Mouse (Mus musculus): Measurements from ENCODE around the gene Csnk1e. TPM values are rescaled to one million over a fixed set of nuclear protein-coding genes. Genes with fewer than 3 reads are reported as not detected.

Gene Csnk1e
- polyA plus RNA-seq, 1 experiment from 2014 or later = 182 TPM

- Histone ChIP-seq H3K4me1 (ENCODE audit: control insufficient read depth, insufficient read depth, low read length) (no peaks in the 10 kb centered on the region), H3K27ac (ENCODE audit: low read depth, low read length) (no peak overlapping the region), H3K27me3 (ENCODE audit: control insufficient read depth, insufficient read depth, low read length) (no peaks in the 10 kb centered on the region), H3K9me3 (ENCODE audit: control insufficient read depth, low read length) (no peaks in the 10 kb centered on the region), H3K4me2 (no peak overlapping the region), H3K9ac (ENCODE audit: low read length) (no peak overlapping the region), H3K4me3 (ENCODE audit: low read depth, low read length) (no peak overlapping the region), H3K36me3 (ENCODE audit: control insufficient read depth, insufficient read depth, low read length) (no peaks in the 10 kb centered on the region)
- ATAC-seq (ENCODE audit: low FRiP score) (no peak), DNase-seq (ENCODE audit: low spot score, missing footprints) (no peak)
- WGBS = 83% methylated on average over 3 of the region's 3 CpGs
These were observed 7.3 kb downstream of the Csnk1e start for GRCm38 (mm10) chr15:79448041-79448440.

GRCm38 (mm10) chr15:79445786-79446654, 9.3 kb downstream of the Csnk1e start:
- DNase-seq (ENCODE audit: low spot score, missing footprints) (no peak), ATAC-seq (ENCODE audit: low FRiP score) (no peak)
- Histone ChIP-seq H3K9ac (ENCODE audit: low read length) (no peak overlapping the region), H3K27ac (ENCODE audit: low read depth, low read length) (no peak overlapping the region), H3K27me3 (ENCODE audit: control insufficient read depth, insufficient read depth, low read length) (no peaks in the 10 kb centered on the region), H3K9me3 (ENCODE audit: control insufficient read depth, low read length) (no peaks in the 10 kb centered on the region), H3K36me3 (ENCODE audit: control insufficient read depth, insufficient read depth, low read length) (no peaks in the 10 kb centered on the region), H3K4me2 (no peak overlapping the region), H3K4me1 (ENCODE audit: control insufficient read depth, insufficient read depth, low read length) (peaks cover 6% of the 10 kb centered on the region), H3K4me3 (ENCODE audit: low read depth, low read length) (no peak overlapping the region)
- 88% methylated on average over 8 of the region's 8 CpGs for WGBS

GRCm38 (mm10) chr15:79443856-79444410, 11.4 kb downstream of the Csnk1e start:
- WGBS = 58% methylated on average over 7 of the region's 7 CpGs
- Histone ChIP-seq H3K9ac (ENCODE audit: low read length) (no peak overlapping the region), H3K27me3 (ENCODE audit: control insufficient read depth, insufficient read depth, low read length) (no peaks in the 10 kb centered on the region), H3K9me3 (ENCODE audit: control insufficient read depth, low read length) (no peaks in the 10 kb centered on the region), H3K36me3 (ENCODE audit: control insufficient read depth, insufficient read depth, low read length) (no peaks in the 10 kb centered on the region), H3K4me1 (ENCODE audit: control insufficient read depth, insufficient read depth, low read length) (peaks cover 25% of the 10 kb centered on the region), H3K27ac (ENCODE audit: low read depth, low read length) (no peak overlapping the region), H3K4me2 (no peak overlapping the region), H3K4me3 (ENCODE audit: low read depth, low read length) (no peak overlapping the region)
- no peak for ATAC-seq (ENCODE audit: low FRiP score)
- DNase-seq (ENCODE audit: low spot score, missing footprints) = no peak

GRCm38 (mm10) chr15:79442961-79443518, 12.3 kb downstream of the Csnk1e start:
- H3K9me3 ChIP-seq (ENCODE audit: control insufficient read depth, low read length) = no peaks in the 10 kb centered on the region
- peaks cover 2% of the 10 kb centered on the region; the same call in 1 of the 2 replicates for H3K36me3 ChIP-seq (ENCODE audit: control insufficient read depth, insufficient read depth, low read length)
- peaks cover 34% of the 10 kb centered on the region for H3K4me1 ChIP-seq (ENCODE audit: control insufficient read depth, insufficient read depth, low read length)
- no peak overlapping the region for H3K4me2 ChIP-seq
- peak overlapping the region; percentile 100; the same call in 1 of the 2 replicates for H3K9ac ChIP-seq (ENCODE audit: low read length)
- 0 out of 2 replicates have a peak overlapping the region, but pooled peaks have one; percentile 95 for H3K27ac ChIP-seq (ENCODE audit: low read depth, low read length)
- DNase-seq (ENCODE audit: low spot score, missing footprints) = no peak
- H3K4me3 ChIP-seq (ENCODE audit: low read depth, low read length) = no peak overlapping the region
- ATAC-seq (ENCODE audit: low FRiP score) = no peak
- 79% methylated on average over 9 of the region's 9 CpGs for WGBS
- H3K27me3 ChIP-seq (ENCODE audit: control insufficient read depth, insufficient read depth, low read length) = no peaks in the 10 kb centered on the region

- H3K4me1 ChIP-seq (ENCODE audit: control insufficient read depth, insufficient read depth, low read length) = peaks cover 39% of the 10 kb centered on the region
- H3K27me3 ChIP-seq (ENCODE audit: control insufficient read depth, insufficient read depth, low read length) = no peaks in the 10 kb centered on the region
- H3K9me3 ChIP-seq (ENCODE audit: control insufficient read depth, low read length) = no peaks in the 10 kb centered on the region
- H3K9ac ChIP-seq (ENCODE audit: low read length) = peak overlapping the region; percentile 100
- 2% methylated on average over 6 of the region's 6 CpGs for WGBS
- ATAC-seq (ENCODE audit: low FRiP score) (peak; percentile 47), DNase-seq (ENCODE audit: low spot score, missing footprints) (no peak)
- H3K4me3 ChIP-seq (ENCODE audit: low read depth, low read length) = peak overlapping the region; percentile 95
- peak overlapping the region; percentile 95 for H3K27ac ChIP-seq (ENCODE audit: low read depth, low read length)
- H3K4me2 ChIP-seq = peak overlapping the region; percentile 98
- peaks cover 10% of the 10 kb centered on the region; the same call in 1 of the 2 replicates for H3K36me3 ChIP-seq (ENCODE audit: control insufficient read depth, insufficient read depth, low read length)
These were observed 13.1 kb downstream of the Csnk1e start for GRCm38 (mm10) chr15:79442257-79442611.

- Histone ChIP-seq H3K9ac (ENCODE audit: low read length) (peak overlapping the region; percentile 100), H3K9me3 (ENCODE audit: control insufficient read depth, low read length) (no peaks in the 10 kb centered on the region), H3K36me3 (ENCODE audit: control insufficient read depth, insufficient read depth, low read length) (peaks cover 10% of the 10 kb centered on the region; the same call in 1 of the 2 replicates), H3K27ac (ENCODE audit: low read depth, low read length) (peak overlapping the region; percentile 95), H3K27me3 (ENCODE audit: control insufficient read depth, insufficient read depth, low read length) (no peaks in the 10 kb centered on the region), H3K4me1 (ENCODE audit: control insufficient read depth, insufficient read depth, low read length) (peaks cover 43% of the 10 kb centered on the region), H3K4me2 (peak overlapping the region; percentile 98), H3K4me3 (ENCODE audit: low read depth, low read length) (peak overlapping the region; percentile 95)
- ATAC-seq (ENCODE audit: low FRiP score) = peak; percentile 80
- DNase-seq (ENCODE audit: low spot score, missing footprints) = peak; percentile 97
- WGBS = under 1% methylated on average over 75 of the region's 107 CpGs
These were observed 13.8 kb downstream of the Csnk1e start for GRCm38 (mm10) chr15:79441331-79442256.

GRCm38 (mm10) chr15:79440651-79441330, 14.6 kb downstream of the Csnk1e start:
- WGBS = 26% methylated on average over 11 of the region's 11 CpGs
- ATAC-seq (ENCODE audit: low FRiP score) (peak; percentile 51), DNase-seq (ENCODE audit: low spot score, missing footprints) (no peak)
- Histone ChIP-seq H3K9me3 (ENCODE audit: control insufficient read depth, low read length) (no peaks in the 10 kb centered on the region), H3K27me3 (ENCODE audit: control insufficient read depth, insufficient read depth, low read length) (no peaks in the 10 kb centered on the region), H3K27ac (ENCODE audit: low read depth, low read length) (peak overlapping the region; percentile 95), H3K9ac (ENCODE audit: low read length) (peak overlapping the region; percentile 100), H3K36me3 (ENCODE audit: control insufficient read depth, insufficient read depth, low read length) (peaks cover 11% of the 10 kb centered on the region), H3K4me1 (ENCODE audit: control insufficient read depth, insufficient read depth, low read length) (peaks cover 51% of the 10 kb centered on the region), H3K4me2 (peak overlapping the region; percentile 98), H3K4me3 (ENCODE audit: low read depth, low read length) (peak overlapping the region; percentile 95)

- Histone ChIP-seq H3K36me3 (ENCODE audit: control insufficient read depth, insufficient read depth, low read length) (peaks cover 16% of the 10 kb centered on the region), H3K9me3 (ENCODE audit: control insufficient read depth, low read length) (no peaks in the 10 kb centered on the region), H3K4me3 (ENCODE audit: low read depth, low read length) (peak overlapping the region; percentile 95), H3K9ac (ENCODE audit: low read length) (peak overlapping the region; percentile 100), H3K4me1 (ENCODE audit: control insufficient read depth, insufficient read depth, low read length) (peaks cover 56% of the 10 kb centered on the region), H3K27me3 (ENCODE audit: control insufficient read depth, insufficient read depth, low read length) (no peaks in the 10 kb centered on the region), H3K27ac (ENCODE audit: low read depth, low read length) (no peak overlapping the region), H3K4me2 (peak overlapping the region; percentile 98)
- no peak for ATAC-seq (ENCODE audit: low FRiP score)
- 79% methylated on average over 4 of the region's 4 CpGs for WGBS
- DNase-seq (ENCODE audit: low spot score, missing footprints) = no peak
These were observed 15.1 kb downstream of the Csnk1e start for GRCm38 (mm10) chr15:79440223-79440622.

All from midbrain, embryonic 11.5 days (tissue).